Mouse (Mus musculus) MEL (cell line): ENCODE data around the gene Fcnb. TPM values are rescaled to one million over a fixed set of nuclear protein-coding genes. Genes with fewer than 3 reads are reported as not detected.

Source experiments
- DNase-seq: peaks from one replicate; pipeline ENCODE4 v3.0.0; 2011; ENCODE audit warnings: low read depth, low spot score
- H3K27ac ChIP-seq: 2 replicates; pipeline ENCODE4 v1.5.1; 2012; ENCODE audit warnings: low read depth, mild to moderate bottlenecking, control low read depth, low read length, moderate library complexity; ENCODE audit not compliant: control insufficient read depth
- H3K27me3 ChIP-seq, 2 experiments: fragments of 150-350 bp in 1 of 2; sonication (generic) in 1 of 2; 2 replicates each; pipeline ENCODE4 v1.6.1; 2012; ENCODE audit warnings: low read length in 2 of 2, mild to moderate bottlenecking in 2 of 2, improper control_type of control experiment in 1 of 2, moderate library complexity in 1 of 2; ENCODE audit not compliant: insufficient read depth in 2 of 2, control insufficient read depth in 1 of 2
- H3K36me3 ChIP-seq, 2 experiments: 2 replicates each; pipeline ENCODE4 v1.6.1; 2012 to 2014; ENCODE audit warnings: low read length in 2 of 2, improper control_type of control experiment in 1 of 2, inconsistent platforms in 1 of 2, mild to moderate bottlenecking in 1 of 2; ENCODE audit not compliant: insufficient read depth in 2 of 2, control insufficient read depth in 1 of 2
- H3K4me1 ChIP-seq, 2 experiments: fragments of 150-350 bp in 1 of 2; sonication (generic) in 1 of 2; 2 replicates each; pipeline ENCODE4 v1.6.1; 2012; ENCODE audit warnings: low read length in 2 of 2, improper control_type of control experiment in 1 of 2, mild to moderate bottlenecking in 1 of 2; ENCODE audit not compliant: insufficient read depth in 2 of 2, control insufficient read depth in 1 of 2
- H3K4me3 ChIP-seq, 2 experiments: fragments of 150-350 bp in 1 of 2; sonication (generic) in 1 of 2; 2 replicates each; pipeline ENCODE4 v1.5.1; 2012; ENCODE audit warnings: low read depth in 2 of 2, low read length in 2 of 2, mild to moderate bottlenecking in 2 of 2, moderate library complexity in 2 of 2, control low read depth in 1 of 2, improper control_type of control experiment in 1 of 2; ENCODE audit not compliant: control insufficient read depth in 1 of 2, insufficient read depth in 1 of 2
- H3K79me2 ChIP-seq: 2 replicates; pipeline ENCODE4 v1.6.1; 2012; ENCODE audit warnings: mild to moderate bottlenecking, low read length, moderate library complexity; ENCODE audit not compliant: control insufficient read depth, poor library complexity, insufficient read depth
- H3K9ac ChIP-seq: 2 replicates; pipeline ENCODE4 v1.6.1; 2012; ENCODE audit warnings: low read depth, mild to moderate bottlenecking, control low read depth, low read length, moderate library complexity; ENCODE audit not compliant: control insufficient read depth, poor library complexity, severe bottlenecking
- H3K9me3 ChIP-seq: fragments of 150-350 bp; sonication (generic); replicated peaks from 2 replicates; pipeline ENCODE4 v1.6.1; 2012; ENCODE audit warnings: mild to moderate bottlenecking, low read length, improper control_type of control experiment, moderate library complexity; ENCODE audit not compliant: insufficient read depth
- BHLHE40 ChIP-seq: IDR thresholded peaks from 2 replicates; pipeline ENCODE4 v1.6.1; 2012; ENCODE audit warnings: low read depth, mild to moderate bottlenecking, inconsistent platforms, low read length, improper control_type of control experiment, borderline replicate concordance
- CHD2 ChIP-seq: IDR thresholded peaks from 2 replicates; pipeline ENCODE4 v1.6.1; 2011; ENCODE audit warnings: low read length, improper control_type of control experiment
- E2F4 ChIP-seq: IDR thresholded peaks from 2 replicates; pipeline ENCODE4 v1.6.1; 2011; ENCODE audit warnings: low read depth, low read length, improper control_type of control experiment, borderline replicate concordance
- ELF1 ChIP-seq: IDR thresholded peaks from 2 replicates; pipeline ENCODE4 v1.6.1; 2014; ENCODE audit warnings: low read depth, mild to moderate bottlenecking, inconsistent platforms, low read length, improper control_type of control experiment, moderate library complexity
- MAFK ChIP-seq: IDR thresholded peaks from 2 replicates; pipeline ENCODE4 v1.6.1; 2011; ENCODE audit warnings: low read depth, mild to moderate bottlenecking, low read length, improper control_type of control experiment, borderline replicate concordance
- MEF2A ChIP-seq: IDR thresholded peaks from 2 replicates; pipeline ENCODE4 v1.6.1; 2014; ENCODE audit warnings: low read depth, mild to moderate bottlenecking, inconsistent platforms, low read length, improper control_type of control experiment; ENCODE audit not compliant: poor library complexity, insufficient replicate concordance, severe bottlenecking; ENCODE audit errors: extremely low read depth
- NELFE ChIP-seq: IDR thresholded peaks from 2 replicates; pipeline ENCODE4 v1.6.1; 2011; ENCODE audit warnings: low read depth, low read length, improper control_type of control experiment
- POLR2A ChIP-seq, 2 experiments: IDR thresholded peaks; 2 replicates each; pipeline ENCODE4 v1.6.1; 2011 to 2012; ENCODE audit warnings: low read length in 2 of 2, mild to moderate bottlenecking in 2 of 2, control low read depth in 1 of 2, improper control_type of control experiment in 1 of 2, low read depth in 1 of 2, moderate library complexity in 1 of 2; ENCODE audit not compliant: control insufficient read depth in 1 of 2, insufficient read depth in 1 of 2, poor library complexity in 1 of 2
- POLR2AphosphoS5 ChIP-seq: IDR thresholded peaks from 2 replicates; pipeline ENCODE4 v1.6.1; 2012; ENCODE audit warnings: low read depth, borderline replicate concordance, mild to moderate bottlenecking, inconsistent platforms, low read length, moderate library complexity, mixed read lengths
- SIN3A ChIP-seq: IDR thresholded peaks from 2 replicates; pipeline ENCODE4 v1.6.1; 2012; ENCODE audit warnings: low read length, improper control_type of control experiment, inconsistent platforms
- TAL1 ChIP-seq: IDR thresholded peaks from 2 replicates; pipeline ENCODE4 v1.6.1; 2012; ENCODE audit warnings: mild to moderate bottlenecking, inconsistent platforms, low read length, moderate library complexity, mixed read lengths
- USF2 ChIP-seq, 2 experiments: IDR thresholded peaks; 2 replicates each; pipeline ENCODE4 v1.6.1; 2011 to 2012; ENCODE audit warnings: improper control_type of control experiment in 2 of 2, low read length in 2 of 2, borderline replicate concordance in 1 of 2, inconsistent platforms in 1 of 2, low read depth in 1 of 2, mild to moderate bottlenecking in 1 of 2; ENCODE audit not compliant: insufficient read depth in 1 of 2
- ZKSCAN1 ChIP-seq: IDR thresholded peaks from 2 replicates; pipeline ENCODE4 v1.6.1; 2012; ENCODE audit warnings: low read depth, mild to moderate bottlenecking, inconsistent platforms, low read length, improper control_type of control experiment, moderate library complexity
- polyA plus RNA-seq, 2 experiments: library from polyadenylated mRNA; stranded (reverse) in 1 of 2; unstranded in 1 of 2; fragments of >175 nt in 1 of 2; fragments of >200 nt in 1 of 2; gene quantifications; 2 replicates each; pipeline versions ENCODE4 v1.2.1 to v1.2.4; 2012; ENCODE audit warnings: low replicate concordance in 2 of 2, low read depth in 1 of 2; ENCODE audit not compliant: insufficient read length in 2 of 2, insufficient read depth in 1 of 2, missing spikeins in 1 of 2
- total RNA-seq: library from RNA; depleted of rRNA; stranded (reverse); fragments of 300-350 nt; gene quantifications from 2 replicates; pipeline ENCODE4 v1.2.3, GENCODE M21; 2012

Fcnb gene
- total and polyA plus RNA-seq, 3 experiments = not detected

DNA sequence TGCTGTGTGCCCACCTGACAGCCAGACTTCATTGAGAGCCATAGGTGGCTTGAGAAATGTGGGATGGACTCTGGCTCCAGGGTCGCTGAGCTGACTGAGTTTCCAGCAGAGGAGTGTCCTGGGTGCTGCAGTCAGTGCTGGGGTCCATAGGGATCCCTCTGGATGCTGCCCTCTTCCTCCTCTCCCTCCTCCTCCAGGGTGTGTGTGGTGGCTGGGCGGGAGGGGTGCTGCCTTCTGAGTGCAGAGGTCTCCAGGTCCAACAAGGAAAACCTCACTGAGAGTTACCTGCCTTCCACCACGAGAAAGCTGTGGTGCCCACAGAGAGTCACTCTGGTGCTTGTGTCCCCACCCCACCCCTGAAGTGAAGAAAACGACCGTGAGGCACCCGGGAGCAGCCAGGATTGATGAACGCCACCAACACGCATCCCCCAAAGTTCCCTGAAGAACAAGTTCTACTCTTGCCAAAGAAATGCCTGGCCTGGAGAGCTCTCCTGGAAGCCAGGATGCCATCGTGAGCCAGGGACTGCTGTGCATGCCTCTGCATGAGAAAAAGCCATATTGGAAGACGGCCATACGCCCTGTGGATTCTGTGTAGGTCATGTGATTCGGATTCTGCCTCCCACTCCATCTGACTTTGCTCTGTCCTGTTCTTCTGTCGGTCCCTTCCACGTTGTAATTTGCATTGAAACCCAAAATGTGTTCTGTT lies 46.1 kb downstream of the Fcnb start:
- Histone ChIP-seq H3K79me2 (peaks cover 14% of the 10 kb centered on the region), H3K9ac (no peak overlapping the region), H3K36me3 (peaks cover 3 to 35% of the 10 kb centered on the region in 2 experiments; a peak in 3 of 4 replicates), H3K27me3 (no peaks in the 10 kb centered on the region), H3K27ac (no peak overlapping the region), H3K4me1 (peaks cover 2 to 25% of the 10 kb centered on the region in 2 experiments; a peak in 3 of 4 replicates), H3K4me3 (no peak overlapping the region), H3K9me3 (no peaks in the 10 kb centered on the region)
- TF ChIP-seq CHD2 (no peak), POLR2AphosphoS5 (no peak), ZKSCAN1 (no peak), ELF1 (no peak), SIN3A (no peak), E2F4 (no peak), TAL1 (no peak), MEF2A (no peak), BHLHE40 (no peak), POLR2A (IDR thresholded peaks at IDR 0.05; ENCODE audit: control insufficient read depth in 1 of 2, insufficient read depth in 1 of 2, low read depth in 1 of 2, low read length in 2 of 2, poor library complexity in 1 of 2) (no peak; a peak in 1 of 4 replicates), MAFK (no peak), USF2 (IDR thresholded peaks at IDR 0.05; ENCODE audit: borderline replicate concordance in 1 of 2, insufficient read depth in 1 of 2, low read depth in 1 of 2, low read length in 2 of 2) (no peak)
- no peak for DNase-seq

DNA sequence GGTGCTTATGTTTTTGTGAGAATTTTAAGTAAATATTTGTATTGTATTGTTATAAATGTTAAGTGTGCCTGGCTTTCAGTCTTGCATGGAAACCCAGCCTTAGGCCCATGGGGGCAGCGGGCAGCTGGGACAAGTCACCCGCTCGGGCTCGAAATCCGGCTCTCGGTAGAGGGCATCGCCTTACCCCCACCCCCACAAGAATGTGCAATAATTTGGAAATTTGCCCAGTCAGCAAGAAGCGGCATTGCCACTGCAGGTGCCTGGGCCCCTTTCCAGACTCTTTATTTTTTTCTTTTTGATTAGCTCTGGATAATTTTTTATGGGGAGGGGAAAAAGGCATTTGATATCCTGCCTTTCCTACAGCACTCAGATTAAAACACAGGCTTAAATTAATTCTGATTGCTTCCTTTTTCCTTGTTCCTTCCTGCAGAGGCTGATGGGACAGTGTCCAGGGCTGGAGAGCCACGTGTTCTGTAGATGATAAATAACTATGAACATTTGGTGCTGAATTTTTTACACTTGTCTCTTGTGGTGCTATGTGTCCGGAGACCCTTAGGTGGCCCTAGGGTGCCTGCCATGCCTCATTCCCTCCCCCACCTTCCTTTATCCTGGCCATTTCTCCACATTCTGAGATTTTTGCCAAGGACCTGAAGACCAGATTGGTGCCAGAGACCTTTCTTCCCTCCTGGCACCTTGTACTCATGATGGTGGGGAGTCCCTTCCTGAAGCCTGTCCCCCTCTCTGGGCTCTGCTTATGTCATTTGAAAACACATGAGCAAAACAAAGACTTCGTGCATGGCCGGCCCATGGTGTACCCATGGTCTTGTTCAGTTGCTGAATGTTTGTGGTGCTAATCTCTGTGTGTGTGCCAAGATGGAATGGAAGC lies 46.9 kb downstream of the Fcnb start:
- peaks cover 22% of the 10 kb centered on the region for H3K79me2 ChIP-seq
- no peaks in the 10 kb centered on the region for H3K9me3 ChIP-seq
- H3K4me1 ChIP-seq = peaks cover 2 to 32% of the 10 kb centered on the region in 2 experiments; a peak in 3 of 4 replicates
- no peak for DNase-seq
- H3K4me3 ChIP-seq = no peak overlapping the region
- H3K27me3 ChIP-seq = no peaks in the 10 kb centered on the region
- H3K27ac ChIP-seq = no peak overlapping the region
- H3K36me3 ChIP-seq = peaks cover 3 to 42% of the 10 kb centered on the region in 2 experiments; a peak in 3 of 4 replicates
- no peak overlapping the region for H3K9ac ChIP-seq
- no peak for TF ChIP-seq NELFE
- peak; percentile 83 for TF ChIP-seq MAFK
